Mouse (Mus musculus) thymus, adult 2 months (tissue): ENCODE results near the gene Cry2. TPM values are rescaled to one million over a fixed set of nuclear protein-coding genes. Genes with fewer than 3 reads are reported as not detected.

Experiments used
- DNase-seq: peaks from one replicate; pipeline ENCODE4 v3.0.0; 2021
- H3K27ac ChIP-seq: fragments of 200-500 bp; 2 replicates; pipeline ENCODE4 v1.5.1; 2012; ENCODE audit warnings: low read length, control low read depth; ENCODE audit not compliant: control insufficient read depth, insufficient read depth
- H3K27me3 ChIP-seq: fragments of 200-500 bp; 2 replicates; pipeline ENCODE4 v1.6.1; 2012; ENCODE audit warnings: mild to moderate bottlenecking, low read length, moderate library complexity, mixed read lengths; ENCODE audit not compliant: control insufficient read depth, insufficient read depth
- H3K36me3 ChIP-seq: fragments of 200-500 bp; 2 replicates; pipeline ENCODE4 v1.6.1; 2012; ENCODE audit warnings: mild to moderate bottlenecking, low read length, moderate library complexity; ENCODE audit not compliant: control insufficient read depth, insufficient read depth
- H3K4me1 ChIP-seq: fragments of 200-500 bp; replicated peaks from 2 replicates; pipeline ENCODE4 v1.6.1; 2012; ENCODE audit warnings: low read length; ENCODE audit not compliant: control insufficient read depth, insufficient read depth
- H3K4me3 ChIP-seq: fragments of 200-500 bp; 2 replicates; pipeline ENCODE4 v1.5.1; 2012; ENCODE audit warnings: mild to moderate bottlenecking, low read length, control low read depth, moderate library complexity; ENCODE audit not compliant: control insufficient read depth, insufficient read depth
- CTCF ChIP-seq: fragments of 200-500 bp; IDR thresholded peaks from 2 replicates; pipeline ENCODE4 v1.5.1; 2012; ENCODE audit warnings: mild to moderate bottlenecking, control low read depth, low read length, moderate library complexity, borderline replicate concordance; ENCODE audit not compliant: control insufficient read depth, poor library complexity, insufficient read depth; ENCODE audit errors: extremely low read depth
- POLR2A ChIP-seq: fragments of 200-500 bp; IDR thresholded peaks from 2 replicates; pipeline ENCODE4 v1.6.1; 2012; ENCODE audit warnings: mild to moderate bottlenecking, low read length, control low read depth, moderate library complexity; ENCODE audit not compliant: control insufficient read depth, poor library complexity, insufficient read depth; ENCODE audit errors: extremely low read depth
- WGBS: fragments of 180-500 bp; shearing (Covaris S2); methylation state at CpG from one replicate; pipeline ENCODE4 v1.1.7; 2018; 5-methylcytosine and 5-hydroxymethylcytosine counted together
- polyA plus RNA-seq: library from polyadenylated mRNA; depleted of rRNA; stranded (reverse); fragments of >200 nt; gene quantifications from 2 replicates; pipeline ENCODE4 v1.2.3, GENCODE M21; 2012; rRNA removed

Cry2 gene
- polyA plus RNA-seq, 1 experiment: 16.2 TPM

GRCm38 (mm10) chr2:92359301-92359700 is 74.5 kb downstream of the Cry2 start:
- peaks cover 35% of the 10 kb centered on the region for H3K36me3 ChIP-seq
- DNase-seq: no peak
- H3K4me3 ChIP-seq: no peak overlapping the region
- no peaks in the 10 kb centered on the region for H3K4me1 ChIP-seq
- H3K27me3 ChIP-seq: no peaks in the 10 kb centered on the region
- no peak for TF ChIP-seq CTCF
- no peak for TF ChIP-seq POLR2A
- 93% methylated on average over 2 of the region's 2 CpGs for WGBS
- no peak overlapping the region for H3K27ac ChIP-seq

- no peaks in the 10 kb centered on the region for H3K4me1 ChIP-seq
- H3K27me3 ChIP-seq: no peaks in the 10 kb centered on the region
- 90% methylated on average over 6 of the region's 6 CpGs for WGBS
- no peak overlapping the region for H3K4me3 ChIP-seq
- no peak overlapping the region for H3K27ac ChIP-seq
- peaks cover 35% of the 10 kb centered on the region for H3K36me3 ChIP-seq
- TF ChIP-seq POLR2A: no peak
- no peak for TF ChIP-seq CTCF
- no peak for DNase-seq
Measured at GRCm38 (mm10) chr2:92354224-92354623, 79.6 kb downstream of the Cry2 start.

Other genes with a start within 250 kb of the Cry2 start
- gene Pex16, start 59.4 kb downstream of the Cry2 start, polyA plus RNA-seq: 76.1 and 78.0 TPM in 2 replicates
- gene Large2, start 59.2 kb downstream of the Cry2 start, polyA plus RNA-seq: 10.4 and 13.9 TPM in 2 replicates
- 6.4 and 9.0 TPM in 2 replicates for gene 1700029I15Rik, start 51.5 kb downstream of the Cry2 start, polyA plus RNA-seq
- 10.6 and 11.4 TPM in 2 replicates for gene Mapk8ip1, start 32.8 kb downstream of the Cry2 start, polyA plus RNA-seq
- 144 and 156 TPM in 2 replicates for gene Slc35c1, start 26.5 kb upstream of the Cry2 start, polyA plus RNA-seq
- 7.4 and 8.1 TPM in 2 replicates for gene Chst1, start 165.7 kb upstream of the Cry2 start, polyA plus RNA-seq